Mouse (Mus musculus): ENCODE data around the gene Dhrs7b. TPM values are rescaled to one million over a fixed set of nuclear protein-coding genes. Genes with fewer than 3 reads are reported as not detected.
"Not testable (repeated sequence)": the region's sequence is repeated elsewhere in the genome, so short reads cannot be mapped to it uniquely, and the experiment has no call there.

Gene Dhrs7b
- polyA plus RNA-seq, 1 experiment from 2014 or later = 39.0 TPM

- no peak for ATAC-seq (ENCODE audit: insufficient number of reproducible peaks, low FRiP score, low TSS enrichment, low read depth)
- no peak overlapping the region for H3K9ac ChIP-seq
- no peak overlapping the region for H3K4me2 ChIP-seq (replicated peaks)
- H3K27me3 ChIP-seq = no peaks in the 10 kb centered on the region
- no peak overlapping the region for H3K27ac ChIP-seq (replicated peaks)
- no peaks in the 10 kb centered on the region for H3K4me1 ChIP-seq
- peaks cover 23% of the 10 kb centered on the region for H3K36me3 ChIP-seq
- no peak overlapping the region for H3K4me3 ChIP-seq (replicated peaks)
- WGBS = 82% methylated on average over 5 of the region's 5 CpGs
- no peaks in the 10 kb centered on the region for H3K9me3 ChIP-seq (replicated peaks)
Observed at GRCm38 (mm10) chr11:60843412-60843811, 13.0 kb downstream of the Dhrs7b start.

GRCm38 (mm10) chr11:60845415-60845814, 15.0 kb downstream of the Dhrs7b start:
- no peak overlapping the region for H3K27ac ChIP-seq (replicated peaks)
- no peak for ATAC-seq (ENCODE audit: insufficient number of reproducible peaks, low FRiP score, low TSS enrichment, low read depth)
- no peaks in the 10 kb centered on the region for H3K4me1 ChIP-seq
- H3K4me3 ChIP-seq (replicated peaks) = no peak overlapping the region
- H3K36me3 ChIP-seq = peaks cover 34% of the 10 kb centered on the region
- H3K9ac ChIP-seq = no peak overlapping the region
- H3K4me2 ChIP-seq (replicated peaks) = no peak overlapping the region
- WGBS = 86% methylated on average over 5 of the region's 5 CpGs
- no peaks in the 10 kb centered on the region for H3K9me3 ChIP-seq (replicated peaks)
- no peaks in the 10 kb centered on the region for H3K27me3 ChIP-seq

DNA sequence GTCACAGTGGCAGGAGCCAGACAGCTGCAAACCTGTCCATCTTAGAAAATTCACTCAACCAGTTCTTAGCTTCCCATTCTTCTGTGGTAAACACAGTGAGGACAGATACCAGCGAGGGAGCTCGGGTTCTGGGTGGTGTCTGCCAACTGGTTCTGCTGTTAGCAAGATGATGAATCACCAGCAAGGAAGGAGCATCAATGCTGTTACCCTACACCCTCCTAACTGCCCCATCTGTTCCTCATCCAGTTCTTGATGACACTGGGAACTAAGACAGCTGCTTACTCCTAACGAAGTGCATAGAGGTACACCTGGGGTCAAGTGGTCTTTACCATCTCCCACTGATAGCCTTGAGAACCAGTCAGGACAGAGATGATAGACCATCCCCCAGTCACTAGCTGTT, 26.2 kb downstream of the Dhrs7b start:
- H3K9ac ChIP-seq = no peak overlapping the region
- H3K4me2 ChIP-seq (replicated peaks) = no peak overlapping the region
- WGBS = 60% methylated on average over 3 of the region's 3 CpGs
- H3K27ac ChIP-seq (replicated peaks) = no peak overlapping the region
- H3K4me1 ChIP-seq = no peaks in the 10 kb centered on the region
- H3K27me3 ChIP-seq = no peaks in the 10 kb centered on the region
- H3K36me3 ChIP-seq = peaks cover 68% of the 10 kb centered on the region
- H3K4me3 ChIP-seq (replicated peaks) = no peak overlapping the region
- no peaks in the 10 kb centered on the region for H3K9me3 ChIP-seq (replicated peaks)
- no peak for ATAC-seq (ENCODE audit: insufficient number of reproducible peaks, low FRiP score, low TSS enrichment, low read depth)

GRCm38 (mm10) chr11:60861993-60862392, 31.6 kb downstream of the Dhrs7b start:
- Histone ChIP-seq H3K27me3 (no peaks in the 10 kb centered on the region), H3K4me2 (replicated peaks) (no peak overlapping the region), H3K4me3 (replicated peaks) (no peak overlapping the region), H3K4me1 (0 out of 2 replicates have a peak, but pooled peaks cover 8% of the 10 kb centered on the region), H3K9me3 (replicated peaks) (no peaks in the 10 kb centered on the region), H3K36me3 (peaks cover 60% of the 10 kb centered on the region), H3K27ac (replicated peaks) (no peak overlapping the region), H3K9ac (no peak overlapping the region)
- 91% methylated on average over 3 of the region's 3 CpGs for WGBS
- no peak for ATAC-seq (ENCODE audit: insufficient number of reproducible peaks, low FRiP score, low TSS enrichment, low read depth)

GRCm38 (mm10) chr11:60863196-60863595, 32.8 kb downstream of the Dhrs7b start:
- Histone ChIP-seq H3K4me3 (replicated peaks) (no peak overlapping the region), H3K27ac (replicated peaks) (no peak overlapping the region), H3K9ac (no peak overlapping the region), H3K4me2 (replicated peaks) (no peak overlapping the region), H3K9me3 (replicated peaks) (no peaks in the 10 kb centered on the region), H3K4me1 (0 out of 2 replicates have a peak, but pooled peaks cover 8% of the 10 kb centered on the region), H3K27me3 (no peaks in the 10 kb centered on the region), H3K36me3 (peaks cover 50% of the 10 kb centered on the region)
- no peak for ATAC-seq (ENCODE audit: insufficient number of reproducible peaks, low FRiP score, low TSS enrichment, low read depth)
- WGBS = 85% methylated on average over 4 of the region's 4 CpGs

- Histone ChIP-seq H3K27ac (replicated peaks) (no peak overlapping the region), H3K4me1 (0 out of 2 replicates have a peak, but pooled peaks cover 8% of the 10 kb centered on the region), H3K4me3 (replicated peaks) (no peak overlapping the region), H3K27me3 (no peaks in the 10 kb centered on the region), H3K36me3 (peaks cover 42% of the 10 kb centered on the region), H3K9me3 (replicated peaks) (no peaks in the 10 kb centered on the region), H3K4me2 (replicated peaks) (no peak overlapping the region), H3K9ac (no peak overlapping the region)
- ATAC-seq (ENCODE audit: insufficient number of reproducible peaks, low FRiP score, low TSS enrichment, low read depth) = no peak
- WGBS = 92% methylated on average over 2 of the region's 2 CpGs
Observed at GRCm38 (mm10) chr11:60864166-60864565, 33.7 kb downstream of the Dhrs7b start.

GRCm38 (mm10) chr11:60864916-60865315, 34.5 kb downstream of the Dhrs7b start:
- 0 out of 2 replicates have a peak, but pooled peaks cover 8% of the 10 kb centered on the region for H3K4me1 ChIP-seq
- no peak for ATAC-seq (ENCODE audit: insufficient number of reproducible peaks, low FRiP score, low TSS enrichment, low read depth)
- no peaks in the 10 kb centered on the region for H3K9me3 ChIP-seq (replicated peaks)
- no peak overlapping the region for H3K27ac ChIP-seq (replicated peaks)
- H3K27me3 ChIP-seq = no peaks in the 10 kb centered on the region
- H3K36me3 ChIP-seq = peaks cover 45% of the 10 kb centered on the region
- WGBS = 87% methylated on average over 14 of the region's 14 CpGs
- H3K4me3 ChIP-seq (replicated peaks) = no peak overlapping the region
- H3K9ac ChIP-seq = no peak overlapping the region
- no peak overlapping the region for H3K4me2 ChIP-seq (replicated peaks)

DNA sequence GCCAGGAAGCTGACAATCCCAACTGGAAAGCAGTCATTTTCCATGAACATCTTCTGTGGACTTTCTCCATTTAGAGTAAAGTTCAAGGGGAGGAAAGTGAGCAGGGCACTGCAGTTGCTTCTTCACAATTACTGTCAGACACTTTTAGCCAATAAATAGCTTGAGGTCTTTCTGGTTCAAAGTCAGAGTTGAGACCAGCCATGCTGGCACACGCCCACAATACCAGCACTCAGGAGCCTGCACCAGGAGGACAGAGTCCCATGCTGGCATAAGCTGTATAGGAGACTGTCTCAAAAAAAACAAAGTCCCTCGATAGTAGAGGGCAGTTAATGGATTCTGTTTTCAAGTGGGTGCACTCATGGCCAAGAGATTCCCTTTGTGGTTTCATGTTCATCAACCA, 35.6 kb downstream of the Dhrs7b start:
- Histone ChIP-seq H3K27me3 (no peaks in the 10 kb centered on the region), H3K27ac (replicated peaks) (no peak overlapping the region), H3K9me3 (replicated peaks) (no peaks in the 10 kb centered on the region), H3K36me3 (peaks cover 45% of the 10 kb centered on the region), H3K4me1 (0 out of 2 replicates have a peak, but pooled peaks cover 8% of the 10 kb centered on the region), H3K4me2 (replicated peaks) (no peak overlapping the region), H3K4me3 (replicated peaks) (no peak overlapping the region), H3K9ac (no peak overlapping the region)
- 63% methylated on average over 2 of the region's 2 CpGs for WGBS
- no peak for ATAC-seq (ENCODE audit: insufficient number of reproducible peaks, low FRiP score, low TSS enrichment, low read depth)

DNA sequence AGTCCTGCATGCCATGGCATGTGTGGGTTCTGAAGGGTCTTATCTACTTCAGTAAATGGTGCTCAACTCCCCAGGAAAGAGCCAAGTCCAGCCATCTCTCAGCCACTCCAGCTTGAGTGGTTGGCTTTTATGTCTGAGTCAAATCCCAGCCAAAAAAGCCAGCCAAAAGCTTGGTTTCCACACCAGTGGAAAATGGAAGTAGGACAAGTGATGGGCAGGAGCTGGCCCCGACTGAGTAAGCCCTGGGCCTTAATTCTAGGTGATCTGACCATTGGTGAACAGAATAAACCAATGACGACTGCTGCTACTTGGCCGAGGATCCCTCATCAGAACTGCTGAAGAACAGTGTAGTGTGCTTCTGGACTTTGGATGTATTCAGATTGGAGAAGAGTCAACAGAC, 37.0 kb downstream of the Dhrs7b start:
- Histone ChIP-seq H3K4me1 (peaks cover 13% of the 10 kb centered on the region; the same call in 1 of the 2 replicates), H3K9me3 (replicated peaks) (no peaks in the 10 kb centered on the region), H3K27ac (replicated peaks) (no peak overlapping the region), H3K36me3 (peaks cover 32% of the 10 kb centered on the region), H3K9ac (no peak overlapping the region), H3K27me3 (no peaks in the 10 kb centered on the region), H3K4me3 (replicated peaks) (no peak overlapping the region), H3K4me2 (replicated peaks) (no peak overlapping the region)
- ATAC-seq (ENCODE audit: insufficient number of reproducible peaks, low FRiP score, low TSS enrichment, low read depth) = no peak
- 83% methylated on average over 3 of the region's 3 CpGs for WGBS

GRCm38 (mm10) chr11:60867904-60868303, 37.5 kb downstream of the Dhrs7b start:
- Histone ChIP-seq H3K27me3 (no peaks in the 10 kb centered on the region), H3K4me1 (peaks cover 13% of the 10 kb centered on the region; the same call in 1 of the 2 replicates), H3K4me2 (replicated peaks) (no peak overlapping the region), H3K4me3 (replicated peaks) (no peak overlapping the region), H3K9ac (no peak overlapping the region), H3K27ac (replicated peaks) (no peak overlapping the region), H3K9me3 (replicated peaks) (no peaks in the 10 kb centered on the region), H3K36me3 (peaks cover 28% of the 10 kb centered on the region)
- 69% methylated on average over 8 of the region's 8 CpGs for WGBS
- no peak for ATAC-seq (ENCODE audit: insufficient number of reproducible peaks, low FRiP score, low TSS enrichment, low read depth)

GRCm38 (mm10) chr11:60869471-60869870, 39.0 kb downstream of the Dhrs7b start:
- not testable (repeated sequence) for H3K9me3 ChIP-seq (replicated peaks); H3K27ac ChIP-seq (replicated peaks); H3K4me3 ChIP-seq (replicated peaks); H3K9ac ChIP-seq; H3K4me2 ChIP-seq (replicated peaks); ATAC-seq (ENCODE audit: insufficient number of reproducible peaks, low FRiP score, low TSS enrichment, low read depth); H3K27me3 ChIP-seq
- Histone ChIP-seq H3K4me1 (peaks cover 15% of the 10 kb centered on the region), H3K36me3 (peaks cover 17% of the 10 kb centered on the region)
- WGBS = 95% methylated on average over 6 of the region's 6 CpGs

GRCm38 (mm10) chr11:60871409-60871808, 41.0 kb downstream of the Dhrs7b start:
- Histone ChIP-seq H3K27me3 (no peaks in the 10 kb centered on the region), H3K4me2 (replicated peaks) (no peak overlapping the region), H3K9ac (no peak overlapping the region), H3K27ac (replicated peaks) (no peak overlapping the region), H3K9me3 (replicated peaks) (no peaks in the 10 kb centered on the region), H3K4me3 (replicated peaks) (no peak overlapping the region), H3K4me1 (peaks cover 25% of the 10 kb centered on the region), H3K36me3 (peaks cover 12% of the 10 kb centered on the region; the same call in 1 of the 2 replicates)
- no peak for ATAC-seq (ENCODE audit: insufficient number of reproducible peaks, low FRiP score, low TSS enrichment, low read depth)
- 75% methylated on average over 4 of the region's 4 CpGs for WGBS

Measured in embryonic facial prominence, embryonic 15.5 days (tissue).